Comparison of ENCODE assay signal across 8 mouse cellular contexts in the genomic region with DNA sequence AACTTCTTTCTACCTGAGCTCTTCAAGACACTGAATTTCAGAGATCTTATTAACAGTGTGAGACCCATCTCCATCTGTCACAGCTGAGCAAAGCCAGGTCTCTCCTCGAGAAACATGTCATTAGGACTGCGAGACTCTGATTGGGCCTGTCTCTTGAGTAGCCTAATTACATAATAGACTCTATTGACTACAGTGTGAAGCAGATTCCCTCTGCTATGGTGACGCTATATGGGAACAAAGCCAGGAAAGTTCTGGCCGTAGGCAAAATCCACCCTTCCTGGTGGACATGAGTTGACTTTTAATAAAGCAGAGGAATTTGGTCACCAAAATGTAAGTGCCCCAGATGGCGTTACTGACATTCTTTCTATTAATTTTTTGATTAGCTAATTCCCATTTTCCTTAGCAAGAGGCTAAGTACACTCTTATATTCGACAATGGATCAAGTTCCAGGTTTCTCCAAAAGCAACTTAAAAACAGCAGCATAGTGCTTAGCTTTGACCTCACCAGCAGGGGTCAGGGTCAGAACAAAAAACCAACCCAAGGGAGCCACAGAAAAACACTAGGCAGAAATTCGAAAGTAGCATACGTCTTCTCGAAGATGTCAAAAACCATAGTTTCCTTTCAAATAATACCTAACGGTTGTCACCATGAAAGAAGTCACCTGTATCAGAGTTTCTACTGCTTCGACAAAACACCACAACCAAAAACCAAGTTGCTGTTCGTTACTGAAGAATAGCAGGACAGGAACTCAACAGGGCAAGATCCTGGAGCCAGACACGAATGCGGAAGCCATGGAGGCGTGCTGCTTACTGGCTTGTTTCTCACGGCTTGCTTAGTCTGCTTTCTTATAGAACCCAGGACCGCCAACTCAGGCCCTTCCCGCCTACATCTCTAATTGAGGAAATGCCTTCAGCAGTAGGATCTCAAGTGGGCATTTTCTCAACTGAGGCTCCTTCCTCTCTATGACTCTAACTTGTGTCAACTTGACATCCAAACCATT.
DNase-seq lines count a peak whose midpoint lies in the region; ATAC-seq and TF ChIP-seq lines count a peak whose summit lies in the region.

No protein-coding gene starts in this region.

- no peaks in the 10 kb centered on the region for H3K4me1 ChIP-seq in lung, embryonic 14.5 days (ENCODE audit: insufficient read depth)
- peaks cover 30% of the 10 kb centered on the region for H3K4me1 ChIP-seq in embryonic facial prominence, embryonic 10.5 days

- no peak overlapping the region for H3K4me2 ChIP-seq in lung, embryonic 14.5 days
- H3K4me2 ChIP-seq in myocyte (ENCODE audit: low read depth), result peak overlapping the region; percentile 66

- no peaks in the 10 kb centered on the region for H3K79me2 ChIP-seq in myocyte (ENCODE audit: control insufficient read depth, insufficient read depth)

- no peak overlapping the region for H3ac ChIP-seq in myocyte (ENCODE audit: control insufficient read depth, insufficient read length)

- no peak for TF ChIP-seq POLR2A in myocyte (IDR thresholded peaks at IDR 0.05; ENCODE audit: insufficient read length, low read depth)

- H3K27ac ChIP-seq in lung, embryonic 14.5 days (ENCODE audit: low read depth), result no peak overlapping the region
- no peak overlapping the region for H3K27ac ChIP-seq in embryonic facial prominence, embryonic 10.5 days (replicated peaks)

- H3K9me3 ChIP-seq in lung, embryonic 14.5 days (ENCODE audit: low read depth, low read length), result no peaks in the 10 kb centered on the region
- H3K9me3 ChIP-seq in embryonic facial prominence, embryonic 10.5 days, result no peaks in the 10 kb centered on the region

- TF ChIP-seq CTCF in lung, embryonic 14.5 days (IDR thresholded peaks at IDR 0.05; ENCODE audit: low read depth), result peak; percentile 27; the same call in 1 of the 2 replicates

- H3K9ac ChIP-seq in lung, embryonic 14.5 days, result no peak overlapping the region

- no peak overlapping the region for H3K4me3 ChIP-seq in lung, embryonic 14.5 days (ENCODE audit: low read depth, low read length)
- H3K4me3 ChIP-seq in embryonic facial prominence, embryonic 10.5 days, result no peak overlapping the region
- no peak overlapping the region for H3K4me3 ChIP-seq in myocyte

- 73% methylated on average over 18 of the region's 18 CpGs for WGBS in lung, embryonic 14.5 days
- 71% methylated on average over 18 of the region's 18 CpGs for WGBS in embryonic facial prominence, embryonic 10.5 days

- no peak for ATAC-seq in lung, embryonic 14.5 days (ENCODE audit: insufficient read depth)

- H3K36me3 ChIP-seq in lung, embryonic 14.5 days (ENCODE audit: insufficient read depth), result no peaks in the 10 kb centered on the region
- H3K36me3 ChIP-seq in embryonic facial prominence, embryonic 10.5 days (replicated peaks), result no peaks in the 10 kb centered on the region
- no peaks in the 10 kb centered on the region for H3K36me3 ChIP-seq in myocyte (ENCODE audit: control insufficient read depth, insufficient read depth)

- no peaks in the 10 kb centered on the region for H3K27me3 ChIP-seq in lung, embryonic 14.5 days (ENCODE audit: insufficient read depth, low read length)
- H3K27me3 ChIP-seq in embryonic facial prominence, embryonic 10.5 days (replicated peaks; ENCODE audit: low read depth, poor library complexity, severe bottlenecking), result no peaks in the 10 kb centered on the region
- no peaks in the 10 kb centered on the region for H3K27me3 ChIP-seq in myocyte (ENCODE audit: control insufficient read depth, insufficient read depth, insufficient read length)

- DNase-seq in adrenal gland, postnatal 14 days, result peak; percentile 22
- DNase-seq in adrenal gland, adult 8-10 months, result no peak
- DNase-seq in lung, embryonic 14.5 days, result peak; percentile 23
- no peak for DNase-seq in lung, postnatal 25 days (ENCODE audit: low spot score)
- DNase-seq in embryonic facial prominence, embryonic 10.5 days (ENCODE audit: low spot score), result peak; percentile 32
- DNase-seq in right cerebral cortex, postnatal 10 days (ENCODE audit: low spot score in 2 of 2), result no peak
- DNase-seq in layer of hippocampus, adult 11-12 months (ENCODE audit: low spot score), result no peak

TF ChIP-seq in myocyte, 11 proteins besides CTCF, POLR2A, EP300 and RAD21:
- TF ChIP-seq MYOD1 (IDR thresholded peaks at IDR 0.05; ENCODE audit: control insufficient read depth in 1 of 3, insufficient read length in 2 of 3, low read depth in 2 of 3) (no peak), REST (IDR thresholded peaks at IDR 0.05; ENCODE audit: insufficient read depth, insufficient read length) (no peak), MAX (IDR thresholded peaks at IDR 0.05; ENCODE audit: low read depth) (no peak), TCF3 (IDR thresholded peaks at IDR 0.05; ENCODE audit: insufficient read length, low read depth) (no peak), TCF12 (IDR thresholded peaks at IDR 0.05; ENCODE audit: insufficient read depth, poor library complexity, severe bottlenecking) (no peak), CEBPB (IDR thresholded peaks at IDR 0.05; ENCODE audit: insufficient read depth, poor library complexity, severe bottlenecking) (no peak), USF1 (IDR thresholded peaks at IDR 0.05; ENCODE audit: low read depth) (no peak), E2F4 (IDR thresholded peaks at IDR 0.05; ENCODE audit: insufficient read depth) (no peak), MYOG (IDR thresholded peaks at IDR 0.05; ENCODE audit: control insufficient read depth in 1 of 3, insufficient read depth in 1 of 3, insufficient read length in 2 of 3, low read depth in 2 of 3) (no peak), SRF (IDR thresholded peaks at IDR 0.05; ENCODE audit: control insufficient read depth, insufficient read length, low read depth) (no peak), POLR2AphosphoS2 (IDR thresholded peaks at IDR 0.05; ENCODE audit: insufficient read length, low read depth) (no peak)

Comparison
In these comparisons a context has a peak if more than half of its experiments do, and no peak if none do; other contexts are left out.
1. DNase-seq: peak in adrenal gland, postnatal 14 days (single experiment), lung, embryonic 14.5 days (single experiment) and embryonic facial prominence, embryonic 10.5 days (single experiment); none in adrenal gland, adult 8-10 months (single experiment), lung, postnatal 25 days (single experiment), right cerebral cortex, postnatal 10 days (0 of 2) and layer of hippocampus, adult 11-12 months (single experiment).